Mouse (Mus musculus) testis, adult 2 months (tissue): Measurements from ENCODE around the gene Kat5.

ENCODE experiments used
- CTCF ChIP-seq: fragments of 200-500 bp; IDR thresholded peaks from 2 replicates; pipeline ENCODE4 v1.5.1; 2012; ENCODE audit warnings: low read depth, mild to moderate bottlenecking, inconsistent platforms, low read length, moderate library complexity; ENCODE audit not compliant: control insufficient read depth, insufficient read depth, insufficient replicate concordance
- POLR2A ChIP-seq: fragments of 200-500 bp; IDR thresholded peaks from 2 replicates; pipeline ENCODE4 v1.6.1; 2012; ENCODE audit warnings: low read depth, mild to moderate bottlenecking, inconsistent platforms, low read length, moderate library complexity; ENCODE audit not compliant: control insufficient read depth

GRCm38 (mm10) chr19:5599224-5599623, 10.8 kb downstream of the Kat5 start:
- no peak for TF ChIP-seq CTCF
- TF ChIP-seq POLR2A: no peak
